Mouse (Mus musculus): ENCODE data around the gene Snx20. TPM values are rescaled to one million over a fixed set of nuclear protein-coding genes. Genes with fewer than 3 reads are reported as not detected.

Gene Snx20
- total and polyA plus RNA-seq, 3 experiments, result 10.1 to 15.9 TPM; not detected in 1

- no peak overlapping the region for H3K27ac ChIP-seq (ENCODE audit: control insufficient read depth, low read depth, low read length)
- TF ChIP-seq GATA1 (IDR thresholded peaks at IDR 0.05; ENCODE audit: low read depth, low read length) (no peak), EP300 (IDR thresholded peaks at IDR 0.05; ENCODE audit: low read depth in 1 of 2, low read length in 2 of 2) (no peak), TCF12 (IDR thresholded peaks at IDR 0.05; ENCODE audit: low read depth, low read length) (no peak), SMC3 (IDR thresholded peaks at IDR 0.05; ENCODE audit: low read depth, low read length) (no peak), GABPA (IDR thresholded peaks at IDR 0.05; ENCODE audit: low read depth, low read length) (no peak), UBTF (IDR thresholded peaks at IDR 0.05; ENCODE audit: borderline replicate concordance, insufficient read depth, low read depth, low read length) (no peak), NRF1 (IDR thresholded peaks at IDR 0.05; ENCODE audit: insufficient read depth, low read depth, low read length, poor library complexity, severe bottlenecking) (no peak), CHD1 (IDR thresholded peaks at IDR 0.05; ENCODE audit: low read depth, low read length) (no peak), MAFK (IDR thresholded peaks at IDR 0.05; ENCODE audit: borderline replicate concordance, low read depth, low read length) (no peak), MAX (IDR thresholded peaks at IDR 0.05; ENCODE audit: low read length) (no peak), HCFC1 (IDR thresholded peaks at IDR 0.05; ENCODE audit: low read depth, low read length) (no peak), ZNF384 (IDR thresholded peaks at IDR 0.05; ENCODE audit: low read depth, low read length) (no peak), E2F4 (IDR thresholded peaks at IDR 0.05; ENCODE audit: borderline replicate concordance, low read depth, low read length) (no peak), BHLHE40 (IDR thresholded peaks at IDR 0.05; ENCODE audit: borderline replicate concordance, low read depth, low read length) (no peak), ZMIZ1 (IDR thresholded peaks at IDR 0.05; ENCODE audit: low read depth, low read length) (no peak)
- DNase-seq (ENCODE audit: low read depth, low spot score), result no peak
- H3K9me3 ChIP-seq (replicated peaks; ENCODE audit: insufficient read depth, low read length), result no peaks in the 10 kb centered on the region
- no peak overlapping the region for H3K9ac ChIP-seq (ENCODE audit: control insufficient read depth, low read depth, low read length, poor library complexity, severe bottlenecking)
- 0 out of 2 replicates have a peak, but pooled peaks cover 2% of the 10 kb centered on the region for H3K79me2 ChIP-seq (ENCODE audit: control insufficient read depth, insufficient read depth, low read length, poor library complexity)
- H3K4me3 ChIP-seq (ENCODE audit: control insufficient read depth in 1 of 2, insufficient read depth in 1 of 2, low read depth in 2 of 2, low read length in 2 of 2), result no peak overlapping the region
- no peaks in the 10 kb centered on the region; a peak in 1 of 4 replicates for H3K27me3 ChIP-seq (ENCODE audit: control insufficient read depth in 1 of 2, insufficient read depth in 2 of 2, low read length in 2 of 2)
- peaks cover 0 to 4% of the 10 kb centered on the region in 2 experiments; a peak in 2 of 4 replicates for H3K4me1 ChIP-seq (ENCODE audit: control insufficient read depth in 1 of 2, insufficient read depth in 2 of 2, low read length in 2 of 2)
- no peaks in the 10 kb centered on the region; a peak in 1 of 4 replicates for H3K36me3 ChIP-seq (ENCODE audit: control insufficient read depth in 1 of 2, insufficient read depth in 2 of 2, low read length in 2 of 2)
Observed at GRCm38 (mm10) chr8:88630225-88630624, 5.7 kb downstream of the Snx20 start.

- Histone ChIP-seq H3K4me1 (ENCODE audit: control insufficient read depth in 1 of 2, insufficient read depth in 2 of 2, low read length in 2 of 2) (no peaks in the 10 kb centered on the region; a peak in 1 of 4 replicates), H3K27ac (ENCODE audit: control insufficient read depth, low read depth, low read length) (no peak overlapping the region), H3K4me3 (ENCODE audit: control insufficient read depth in 1 of 2, insufficient read depth in 1 of 2, low read depth in 2 of 2, low read length in 2 of 2) (no peak overlapping the region), H3K9ac (ENCODE audit: control insufficient read depth, low read depth, low read length, poor library complexity, severe bottlenecking) (no peak overlapping the region), H3K27me3 (ENCODE audit: control insufficient read depth in 1 of 2, insufficient read depth in 2 of 2, low read length in 2 of 2) (no peaks in the 10 kb centered on the region; a peak in 1 of 4 replicates), H3K9me3 (replicated peaks; ENCODE audit: insufficient read depth, low read length) (no peaks in the 10 kb centered on the region), H3K79me2 (ENCODE audit: control insufficient read depth, insufficient read depth, low read length, poor library complexity) (no peaks in the 10 kb centered on the region), H3K36me3 (ENCODE audit: control insufficient read depth in 1 of 2, insufficient read depth in 2 of 2, low read length in 2 of 2) (no peaks in the 10 kb centered on the region; a peak in 1 of 4 replicates)
- no peak for TF ChIP-seq HCFC1 (IDR thresholded peaks at IDR 0.05; ENCODE audit: low read depth, low read length)
- TF ChIP-seq MAX (IDR thresholded peaks at IDR 0.05; ENCODE audit: low read length), result no peak
- no peak for TF ChIP-seq RAD21 (IDR thresholded peaks at IDR 0.05; ENCODE audit: low read depth, low read length)
- no peak for TF ChIP-seq RCOR1 (IDR thresholded peaks at IDR 0.05; ENCODE audit: low read depth, low read length)
- no peak for TF ChIP-seq ZNF384 (IDR thresholded peaks at IDR 0.05; ENCODE audit: low read depth, low read length)
- TF ChIP-seq GATA1 (IDR thresholded peaks at IDR 0.05; ENCODE audit: low read depth, low read length), result no peak
- TF ChIP-seq CHD2 (IDR thresholded peaks at IDR 0.05; ENCODE audit: low read length), result no peak
- TF ChIP-seq POLR2AphosphoS2 (IDR thresholded peaks at IDR 0.05; ENCODE audit: low read length), result no peak
- TF ChIP-seq ETS1 (IDR thresholded peaks at IDR 0.05; ENCODE audit: low read depth, low read length), result no peak
- no peak for TF ChIP-seq ZC3H11A (IDR thresholded peaks at IDR 0.05; ENCODE audit: low read depth, low read length)
- no peak for DNase-seq (ENCODE audit: low read depth, low spot score)
Observed at GRCm38 (mm10) chr8:88628001-88628774, 7.7 kb downstream of the Snx20 start.

Data from MEL (cell line).